Mouse (Mus musculus): ENCODE data around the gene Dcaf12. TPM values are rescaled to one million over a fixed set of nuclear protein-coding genes. Genes with fewer than 3 reads are reported as not detected.

Dcaf12 gene
- polyA plus RNA-seq (2015; fragmentation: Nextera tagmentation; extraction: Ambion mirVana) = 53.3 and 54.4 TPM in 2 replicates

- peak; percentile 92 for DNase-seq (ENCODE audit: low spot score)
Observed at GRCm38 (mm10) chr4:41314141-41315129, at the start of gene Dcaf12. Dcaf12 (minus strand) TSS chr4:41314889.

GRCm38 (mm10) chr4:41361059-41361458, 46.4 kb upstream of the Dcaf12 start:
- DNase-seq (ENCODE audit: low spot score) = no peak

GRCm38 (mm10) chr4:41359358-41359757, 44.7 kb upstream of the Dcaf12 start:
- no peak for DNase-seq (ENCODE audit: low spot score)

GRCm38 (mm10) chr4:41358669-41359068, 44.0 kb upstream of the Dcaf12 start:
- no peak for DNase-seq (ENCODE audit: low spot score)

GRCm38 (mm10) chr4:41357154-41357553, 42.5 kb upstream of the Dcaf12 start:
- DNase-seq (ENCODE audit: low spot score) = no peak

DNA sequence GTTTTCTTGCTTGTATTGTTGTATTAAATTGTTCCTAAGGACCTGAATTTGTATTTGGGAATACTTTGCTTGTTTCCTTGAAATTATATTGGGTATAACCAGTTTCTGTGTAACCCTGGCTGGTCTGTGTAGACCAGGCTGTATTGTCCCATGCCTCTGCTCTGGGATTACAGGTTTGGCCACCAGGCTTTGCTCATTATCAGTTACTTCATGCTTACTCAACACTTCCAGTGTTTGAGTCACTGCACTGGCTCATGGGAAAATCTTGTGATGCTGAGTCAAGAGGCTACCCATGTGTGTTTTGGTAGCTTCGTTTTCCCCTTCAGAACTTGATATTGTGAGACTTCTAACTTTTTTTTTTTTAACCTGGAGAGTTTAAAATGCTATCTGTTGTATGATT, 38.6 kb upstream of the Dcaf12 start:
- no peak for DNase-seq (ENCODE audit: low spot score)

GRCm38 (mm10) chr4:41352758-41353157, 38.1 kb upstream of the Dcaf12 start:
- no peak for DNase-seq (ENCODE audit: low spot score)

DNA sequence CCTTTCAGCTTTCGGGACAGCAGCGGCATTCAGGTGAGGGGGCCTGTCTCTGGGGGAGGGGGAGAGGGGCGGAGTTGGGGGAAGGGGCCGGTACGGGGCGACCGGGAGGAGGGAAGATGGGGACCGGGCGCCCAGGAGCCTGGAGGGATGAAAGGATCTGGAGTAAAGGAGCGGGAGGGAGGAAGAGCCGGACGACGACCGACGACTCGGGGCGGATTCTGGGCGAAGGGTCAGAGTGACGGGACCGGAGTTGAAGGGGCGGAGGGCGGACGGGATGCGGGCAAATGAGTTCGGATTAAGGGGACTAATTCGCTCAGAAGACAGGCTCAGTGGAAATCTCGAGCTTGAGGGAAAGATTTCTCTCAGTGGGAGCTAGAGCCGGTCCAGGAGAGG, 34.5 kb upstream of the Dcaf12 start:
- no peak for DNase-seq (ENCODE audit: low spot score)

DNA sequence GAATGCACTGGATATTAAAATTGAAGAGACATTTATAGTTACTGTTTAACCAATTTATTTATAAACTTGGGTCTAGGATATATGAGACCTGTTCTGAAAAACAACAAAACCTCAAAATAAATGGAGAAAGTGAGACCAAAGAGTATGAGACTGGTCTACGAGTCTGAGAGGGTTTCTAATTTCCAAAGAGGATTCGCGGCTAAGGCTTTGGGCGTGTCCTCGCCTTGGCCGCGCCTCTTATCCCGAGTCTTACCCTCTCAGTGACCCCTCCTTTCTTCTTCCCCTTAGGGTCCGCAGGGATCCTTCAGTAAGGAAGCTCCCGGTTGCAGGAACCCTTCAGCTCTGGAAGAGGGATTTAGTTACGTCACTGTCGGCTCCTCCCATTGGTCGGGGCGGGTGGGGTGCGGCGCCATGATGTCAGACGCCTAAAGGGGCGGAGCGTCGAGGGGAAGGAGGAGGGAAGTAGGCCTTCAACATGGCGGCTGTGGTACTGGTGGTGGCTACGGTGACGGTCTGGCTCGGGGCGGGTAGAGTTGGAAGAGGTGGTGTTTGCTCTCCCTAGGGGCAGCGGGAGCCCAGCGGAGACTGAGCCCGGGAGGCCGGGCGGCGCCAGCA, 34.0 kb upstream of the Dcaf12 start, which contains the start of gene Ubap1:
Gene Ubap1 (plus strand): TSS at position 413 of the 615 bp plus-strand sequence.
- peak; percentile 92 for DNase-seq (ENCODE audit: low spot score)

- no peak for DNase-seq (ENCODE audit: low spot score)
Observed at GRCm38 (mm10) chr4:41347839-41348238, 33.1 kb upstream of the Dcaf12 start.

DNA sequence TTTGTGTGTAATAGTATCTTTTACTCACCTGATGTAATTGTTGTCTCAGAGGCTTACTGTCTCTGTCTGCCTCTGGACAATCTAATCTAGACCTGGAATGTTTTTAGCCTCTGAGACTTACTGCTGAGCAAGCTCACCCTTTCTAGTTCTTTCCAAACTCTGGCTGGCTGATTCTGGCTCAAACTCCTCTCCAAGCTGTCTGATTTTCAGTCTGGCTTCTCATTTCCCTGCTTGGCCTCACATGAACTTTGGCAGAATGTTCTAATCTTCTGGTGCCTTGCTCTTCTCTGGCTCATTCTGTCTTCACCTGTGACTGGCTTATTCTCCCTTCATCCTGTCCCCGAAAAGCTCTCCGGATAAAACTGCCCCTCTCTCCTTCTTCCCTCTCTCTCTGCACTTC, 31.3 kb upstream of the Dcaf12 start:
- no peak for DNase-seq (ENCODE audit: low spot score)

DNA sequence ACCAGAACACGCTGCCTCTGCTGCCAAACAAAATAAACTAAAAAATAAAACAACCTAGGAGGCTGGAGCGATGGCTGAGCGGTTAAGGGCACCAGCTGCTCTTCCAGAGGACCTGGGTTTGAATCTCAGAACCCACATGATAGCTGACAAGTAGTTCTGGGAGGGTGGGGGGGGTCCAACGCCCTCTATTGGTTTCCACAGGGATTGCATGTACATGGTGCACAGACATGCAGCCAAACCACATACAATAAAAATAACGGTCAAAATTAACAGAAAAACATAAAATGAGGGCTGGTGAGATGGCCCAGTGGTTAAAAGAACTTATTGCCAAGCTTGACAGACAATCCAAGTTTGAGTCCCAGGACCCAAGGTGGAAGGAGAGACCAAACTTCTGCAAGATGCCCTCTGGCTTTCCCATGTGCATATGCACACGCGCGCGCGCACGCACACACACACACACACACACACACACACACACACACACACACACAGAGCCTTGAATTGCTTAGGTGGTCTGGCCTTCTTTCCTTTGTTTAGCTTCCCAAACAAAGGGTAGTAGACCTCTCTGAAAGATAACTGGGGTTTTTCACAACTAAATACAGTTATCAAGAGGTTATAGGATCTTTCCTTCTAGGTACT, 26.3 kb upstream of the Dcaf12 start:
- DNase-seq (ENCODE audit: low spot score) = no peak

DNA sequence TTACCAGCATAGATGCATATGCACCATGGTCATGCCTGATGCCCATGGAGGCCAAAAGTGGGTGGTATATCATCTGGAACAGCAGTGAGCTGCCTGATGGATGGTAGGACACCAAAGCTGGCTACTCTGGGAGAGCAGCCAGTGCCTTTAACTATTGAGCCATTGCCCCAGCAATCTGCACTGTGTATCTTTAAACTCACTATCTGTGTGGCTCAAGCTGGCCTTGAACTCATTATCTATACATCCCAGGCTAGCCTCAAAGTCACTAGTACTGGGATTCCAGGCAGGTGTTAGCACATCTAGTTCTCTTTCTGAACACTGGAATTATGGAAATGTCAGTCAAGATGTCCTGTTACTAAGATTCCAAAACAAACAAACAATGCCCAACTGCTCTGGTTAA, 21.9 kb upstream of the Dcaf12 start:
- DNase-seq (ENCODE audit: low spot score) = no peak

GRCm38 (mm10) chr4:41331698-41332421, 17.2 kb upstream of the Dcaf12 start:
- DNase-seq (ENCODE audit: low spot score) = no peak

DNA sequence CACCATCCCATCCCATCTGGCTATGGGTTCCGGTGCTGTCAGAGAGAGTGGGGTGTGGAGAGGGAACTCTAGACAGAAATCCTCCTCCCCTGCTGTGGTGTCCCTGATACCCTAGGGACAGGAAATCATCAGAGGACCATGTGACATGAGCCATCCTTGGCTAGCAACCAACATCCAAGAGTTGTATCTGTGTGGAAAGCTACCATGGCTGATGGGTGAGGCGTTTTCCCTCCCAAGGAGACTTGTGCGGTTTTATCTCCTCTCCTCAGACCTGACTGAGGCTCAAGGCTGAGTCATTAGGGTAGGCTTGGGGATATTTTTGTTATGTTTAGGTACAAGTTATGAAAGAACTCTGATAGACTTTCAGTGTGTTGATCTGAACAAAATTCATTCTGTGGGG, 16.4 kb upstream of the Dcaf12 start:
- DNase-seq (ENCODE audit: low spot score) = no peak

GRCm38 (mm10) chr4:41329481-41329880, 14.8 kb upstream of the Dcaf12 start:
- no peak for DNase-seq (ENCODE audit: low spot score)

- DNase-seq (ENCODE audit: low spot score) = no peak
Observed at GRCm38 (mm10) chr4:41326876-41327275, 12.2 kb upstream of the Dcaf12 start.

DNA sequence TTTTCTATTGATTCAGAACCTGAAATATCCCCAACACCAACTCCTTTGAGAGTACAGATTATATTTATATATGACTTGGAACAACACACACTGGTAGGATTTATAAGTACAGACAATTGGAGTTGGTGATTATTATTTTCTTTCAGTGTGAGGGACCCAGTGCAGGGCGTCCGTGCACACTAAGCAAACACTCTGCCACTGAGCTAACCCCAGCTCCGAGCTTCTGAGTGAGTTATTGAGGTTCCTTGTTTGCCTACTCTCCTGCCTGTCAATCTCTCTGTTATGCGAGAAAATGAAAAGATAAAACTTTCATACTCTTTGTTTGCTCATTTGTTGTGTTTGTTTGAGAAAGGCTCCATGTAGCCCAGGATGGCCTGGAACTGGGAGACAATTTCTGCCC, 6.3 kb upstream of the Dcaf12 start:
- no peak for DNase-seq (ENCODE audit: low spot score)

GRCm38 (mm10) chr4:41318267-41318666, 3.6 kb upstream of the Dcaf12 start:
- no peak for DNase-seq (ENCODE audit: low spot score)

- no peak for DNase-seq (ENCODE audit: low spot score)
Observed at GRCm38 (mm10) chr4:41315173-41315572, 484 bp upstream of the Dcaf12 start.

- no peak for DNase-seq (ENCODE audit: low spot score)
Observed at GRCm38 (mm10) chr4:41313722-41314121, 967 bp downstream of the Dcaf12 start.

Data from thymus, postnatal 0 days (tissue).